Mouse (Mus musculus): ENCODE data around the gene Dnah9. TPM values are rescaled to one million over a fixed set of nuclear protein-coding genes. Genes with fewer than 3 reads are reported as not detected.

The Dnah9 gene
- polyA plus RNA-seq (2015; fragmentation: Nextera tagmentation; extraction: Ambion mirVana) = 1.2 and 1.4 TPM in 2 replicates

GRCm38 (mm10) chr11:66167801-66168651, at the start of gene Dnah9:
Gene Dnah9 (minus strand): TSS chr11:66168551.
- peak within 1 kb of the TSS; percentile 83 for H3K4me2 ChIP-seq (replicated peaks)
- H3K4me1 ChIP-seq = peaks cover 8% of the 10 kb centered on the region; the same call in 1 of the 2 replicates
- no peaks in the 10 kb centered on the region for H3K9me3 ChIP-seq
- peak within 1 kb of the TSS; percentile 56 for H3K9ac ChIP-seq (replicated peaks)
- under 1% methylated on average over 53 of the region's 53 CpGs for WGBS
- H3K27ac ChIP-seq (replicated peaks) = peak within 1 kb of the TSS; percentile 76
- peak; percentile 99 for ATAC-seq (replicated peaks)
- no peaks in the 10 kb centered on the region for H3K36me3 ChIP-seq
- peak within 1 kb of the TSS; percentile 61 for H3K4me3 ChIP-seq
- H3K27me3 ChIP-seq = no peaks in the 10 kb centered on the region

- H3K4me3 ChIP-seq = no peak overlapping the region
- no peak overlapping the region; the same call in 1 of the 2 replicates for H3K27ac ChIP-seq (replicated peaks)
- no peak overlapping the region for H3K9ac ChIP-seq (replicated peaks)
- no peak for ATAC-seq (replicated peaks)
- peaks cover 4% of the 10 kb centered on the region; the same call in 1 of the 2 replicates for H3K4me1 ChIP-seq
- no peak overlapping the region for H3K4me2 ChIP-seq (replicated peaks)
- no peaks in the 10 kb centered on the region for H3K9me3 ChIP-seq
- WGBS = 82% methylated on average over 3 of the region's 3 CpGs
- no peaks in the 10 kb centered on the region for H3K36me3 ChIP-seq
- no peaks in the 10 kb centered on the region for H3K27me3 ChIP-seq
These were observed 20.4 kb upstream of the Dnah9 start for GRCm38 (mm10) chr11:66188627-66189287.

- no peak overlapping the region for H3K4me3 ChIP-seq
- 65% methylated on average over 2 of the region's 2 CpGs for WGBS
- no peaks in the 10 kb centered on the region for H3K9me3 ChIP-seq
- H3K4me2 ChIP-seq (replicated peaks) = no peak overlapping the region
- ATAC-seq (replicated peaks) = no peak
- peak overlapping the region; percentile 11; the same call in 1 of the 2 replicates for H3K27ac ChIP-seq (replicated peaks)
- no peaks in the 10 kb centered on the region for H3K36me3 ChIP-seq
- H3K9ac ChIP-seq (replicated peaks) = no peak overlapping the region
- H3K27me3 ChIP-seq = no peaks in the 10 kb centered on the region
- H3K4me1 ChIP-seq = peaks cover 4% of the 10 kb centered on the region; the same call in 1 of the 2 replicates
These were observed 19.8 kb upstream of the Dnah9 start for GRCm38 (mm10) chr11:66188146-66188545.

- WGBS = 56% methylated on average over 2 of the region's 2 CpGs
- Histone ChIP-seq H3K9ac (replicated peaks) (no peak overlapping the region), H3K27ac (replicated peaks) (no peak overlapping the region), H3K4me1 (no peaks in the 10 kb centered on the region), H3K27me3 (no peaks in the 10 kb centered on the region), H3K4me2 (replicated peaks) (no peak overlapping the region), H3K9me3 (no peaks in the 10 kb centered on the region; the same call in 1 of the 2 replicates), H3K36me3 (no peaks in the 10 kb centered on the region), H3K4me3 (no peak overlapping the region)
- ATAC-seq (replicated peaks) = no peak
These were observed 9.4 kb upstream of the Dnah9 start for GRCm38 (mm10) chr11:66177781-66178180.

DNA sequence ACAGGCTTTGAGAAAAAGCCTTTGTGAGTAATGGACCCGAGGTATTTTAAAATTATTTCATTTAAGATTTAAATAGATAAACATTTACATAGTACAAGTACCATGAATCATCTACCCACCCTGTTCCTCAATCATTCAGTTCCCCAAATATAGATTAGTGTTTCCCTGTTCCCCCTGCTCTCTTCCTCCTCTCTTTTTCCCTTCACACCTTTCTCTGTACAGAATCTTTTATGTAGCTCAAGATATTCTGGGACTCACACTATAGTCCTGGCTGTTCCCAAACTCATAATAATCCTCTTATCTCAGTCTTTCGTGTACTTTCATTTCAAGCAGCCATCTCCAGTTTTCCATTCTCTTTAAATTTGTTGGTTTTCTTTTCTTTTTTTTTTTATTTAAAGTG, 4.3 kb downstream of the Dnah9 start:
- no peaks in the 10 kb centered on the region for H3K36me3 ChIP-seq
- no peak overlapping the region for H3K9ac ChIP-seq (replicated peaks)
- no peaks in the 10 kb centered on the region for H3K27me3 ChIP-seq
- no peak for ATAC-seq (replicated peaks)
- H3K4me2 ChIP-seq (replicated peaks) = no peak overlapping the region
- H3K9me3 ChIP-seq = no peaks in the 10 kb centered on the region
- WGBS = 84% methylated on average over 2 of the region's 2 CpGs
- peaks cover 8% of the 10 kb centered on the region; the same call in 1 of the 2 replicates for H3K4me1 ChIP-seq
- H3K27ac ChIP-seq (replicated peaks) = no peak overlapping the region
- H3K4me3 ChIP-seq = no peak overlapping the region

GRCm38 (mm10) chr11:66140631-66141252, 27.6 kb downstream of the Dnah9 start:
- no peak overlapping the region for H3K27ac ChIP-seq (replicated peaks)
- 19% methylated on average over 11 of the region's 11 CpGs for WGBS

DNA sequence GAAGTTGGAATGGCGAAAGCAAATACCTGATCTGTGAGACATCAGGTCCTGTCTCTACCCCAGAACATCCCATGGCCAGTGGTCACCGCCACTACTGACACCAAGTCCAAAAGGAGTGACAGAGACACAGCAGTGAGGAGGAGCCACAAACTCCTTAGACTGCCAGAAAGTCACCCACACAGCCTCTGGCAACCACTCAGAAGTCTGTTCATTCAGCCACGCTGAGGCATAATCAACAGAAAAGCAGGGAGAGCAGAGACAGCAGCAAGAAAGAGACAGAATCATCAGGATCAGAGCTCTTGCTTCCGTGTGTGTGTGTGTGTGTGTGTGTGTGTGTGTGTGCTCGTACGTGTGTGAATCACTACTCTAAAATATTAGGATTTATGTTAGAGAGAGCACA, 33.5 kb downstream of the Dnah9 start:
- Histone ChIP-seq H3K4me1 (no peaks in the 10 kb centered on the region), H3K4me3 (no peak overlapping the region), H3K9ac (replicated peaks) (no peak overlapping the region), H3K36me3 (no peaks in the 10 kb centered on the region), H3K9me3 (no peaks in the 10 kb centered on the region), H3K4me2 (replicated peaks) (no peak overlapping the region), H3K27ac (replicated peaks) (no peak overlapping the region), H3K27me3 (0 out of 2 replicates have a peak, but pooled peaks cover 3% of the 10 kb centered on the region)
- no peak for ATAC-seq (replicated peaks)
- 83% methylated on average over 6 of the region's 6 CpGs for WGBS

More at GRCm38 (mm10) chr11:66140631-66141252, 27.6 kb downstream of the Dnah9 start:
- no peaks in the 10 kb centered on the region for H3K27me3 ChIP-seq
- no peak for ATAC-seq (replicated peaks)
- no peak overlapping the region for H3K9ac ChIP-seq (replicated peaks)
- no peaks in the 10 kb centered on the region; the same call in 1 of the 2 replicates for H3K4me1 ChIP-seq
- no peaks in the 10 kb centered on the region for H3K36me3 ChIP-seq
- no peak overlapping the region for H3K4me2 ChIP-seq (replicated peaks)
- H3K9me3 ChIP-seq = no peaks in the 10 kb centered on the region
- H3K4me3 ChIP-seq = no peak overlapping the region

DNA sequence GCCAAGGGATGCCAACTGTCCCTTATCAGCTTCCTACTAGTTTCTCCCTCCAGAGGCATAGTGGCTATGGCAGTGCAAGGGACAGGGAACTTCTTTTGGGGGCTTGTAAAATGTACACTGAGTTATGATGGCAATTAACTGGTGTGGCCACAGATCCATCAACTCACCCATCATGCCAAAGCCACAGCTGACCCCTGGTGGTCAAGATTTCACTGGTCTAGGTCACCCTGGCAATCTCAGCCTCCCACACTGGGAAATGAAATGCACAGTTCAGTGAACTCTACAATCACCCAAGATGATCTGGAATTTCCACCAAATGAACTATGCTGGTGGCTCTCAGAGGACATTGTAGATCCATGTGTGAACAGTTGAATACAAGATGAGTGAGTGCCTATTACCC, 42.2 kb downstream of the Dnah9 start:
- H3K27me3 ChIP-seq = no peaks in the 10 kb centered on the region
- no peak overlapping the region for H3K4me2 ChIP-seq (replicated peaks)
- no peaks in the 10 kb centered on the region for H3K36me3 ChIP-seq
- no peak overlapping the region for H3K27ac ChIP-seq (replicated peaks)
- ATAC-seq (replicated peaks) = no peak
- no peaks in the 10 kb centered on the region for H3K4me1 ChIP-seq
- no peak overlapping the region for H3K9ac ChIP-seq (replicated peaks)
- H3K9me3 ChIP-seq = no peaks in the 10 kb centered on the region
- no peak overlapping the region for H3K4me3 ChIP-seq

DNA sequence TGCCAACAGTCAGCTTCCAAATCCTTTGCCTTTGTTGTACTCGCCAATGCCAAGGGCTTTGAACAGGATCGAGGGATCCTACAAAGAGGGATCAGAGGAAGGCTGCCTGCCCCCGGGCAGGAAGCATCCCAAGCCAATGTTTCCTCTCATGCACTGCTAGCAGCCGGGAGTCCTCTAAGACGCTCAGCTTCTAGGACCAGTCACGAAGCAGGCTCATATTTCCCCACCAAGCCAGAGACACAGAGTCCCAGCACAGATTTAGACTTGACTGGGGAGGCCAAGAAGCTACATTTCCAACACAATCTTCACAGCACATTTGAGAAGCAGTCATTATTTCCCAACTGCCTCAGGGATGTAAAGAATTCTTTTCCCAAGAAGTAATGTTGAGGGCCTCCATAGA, 43.9 kb downstream of the Dnah9 start:
- 72% methylated on average over 6 of the region's 6 CpGs for WGBS
- Histone ChIP-seq H3K9ac (replicated peaks) (no peak overlapping the region), H3K4me1 (no peaks in the 10 kb centered on the region), H3K27me3 (no peaks in the 10 kb centered on the region), H3K9me3 (no peaks in the 10 kb centered on the region), H3K4me2 (replicated peaks) (no peak overlapping the region), H3K4me3 (no peak overlapping the region), H3K36me3 (no peaks in the 10 kb centered on the region), H3K27ac (replicated peaks) (no peak overlapping the region)
- ATAC-seq (replicated peaks) = no peak

DNA sequence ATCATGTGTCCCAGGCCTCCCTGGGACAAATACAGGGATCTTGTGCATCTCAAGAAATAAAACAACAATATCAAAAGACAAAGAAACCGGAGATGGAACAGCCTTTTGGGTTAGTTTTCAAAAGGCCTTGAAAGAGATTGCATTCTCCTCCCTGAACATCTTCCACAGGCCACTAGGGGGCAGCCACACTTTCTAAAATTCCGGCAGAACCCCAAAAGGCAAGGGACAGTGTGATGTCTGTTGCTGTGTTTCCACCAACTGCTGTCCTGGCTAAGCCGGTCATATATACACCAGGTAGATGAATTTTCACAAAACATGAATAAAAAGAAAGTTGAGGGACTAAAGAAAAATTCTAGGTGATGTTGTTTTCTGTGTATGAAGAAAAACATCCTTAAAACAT, 46.3 kb downstream of the Dnah9 start:
- H3K4me3 ChIP-seq = no peak overlapping the region
- peak; percentile 60; the same call in 1 of the 2 replicates for ATAC-seq (replicated peaks)
- H3K27ac ChIP-seq (replicated peaks) = no peak overlapping the region
- H3K4me2 ChIP-seq (replicated peaks) = no peak overlapping the region
- H3K9me3 ChIP-seq = no peaks in the 10 kb centered on the region
- no peaks in the 10 kb centered on the region for H3K4me1 ChIP-seq
- 13% methylated on average over 3 of the region's 3 CpGs for WGBS
- no peaks in the 10 kb centered on the region for H3K27me3 ChIP-seq
- no peak overlapping the region for H3K9ac ChIP-seq (replicated peaks)
- H3K36me3 ChIP-seq = no peaks in the 10 kb centered on the region

GRCm38 (mm10) chr11:66083663-66084254, 84.6 kb downstream of the Dnah9 start:
- H3K4me1 ChIP-seq = peaks cover 5% of the 10 kb centered on the region; the same call in 1 of the 2 replicates
- no peaks in the 10 kb centered on the region for H3K9me3 ChIP-seq
- peak; percentile 81 for ATAC-seq (replicated peaks)
- whole genome bisulfite sequencing = 30% methylated on average over 7 of the region's 7 CpGs
- no peaks in the 10 kb centered on the region for H3K27me3 ChIP-seq
- no peak overlapping the region for H3K4me3 ChIP-seq
- H3K27ac ChIP-seq (replicated peaks) = no peak overlapping the region
- H3K9ac ChIP-seq (replicated peaks) = no peak overlapping the region
- no peaks in the 10 kb centered on the region for H3K36me3 ChIP-seq
- H3K4me2 ChIP-seq (replicated peaks) = no peak overlapping the region

All from forebrain, embryonic 15.5 days (tissue).